Comparison of ENCODE assay signal across 8 mouse cellular contexts in genomic region chr19:46043380-46043779, GRCm38 (mm10). TPM values are rescaled to one million over a fixed set of nuclear protein-coding genes. Genes with fewer than 3 reads are reported as not detected.
DNase-seq lines count a peak whose midpoint lies in the region; ATAC-seq and TF ChIP-seq lines count a peak whose summit lies in the region.

No protein-coding gene starts in this region.

- no peak for TF ChIP-seq CTCF in cortical plate, adult 2 months (IDR thresholded peaks at IDR 0.05; ENCODE audit: extremely low read depth, insufficient read depth, low read length)

- peaks cover 23% of the 10 kb centered on the region for H3K27me3 ChIP-seq in liver, embryonic 13.5 days
- no peaks in the 10 kb centered on the region for H3K27me3 ChIP-seq in neural tube, embryonic 14.5 days (ENCODE audit: control insufficient read depth, insufficient read depth, low read length)

- TF ChIP-seq POLR2A in cortical plate, adult 2 months (IDR thresholded peaks at IDR 0.05; ENCODE audit: extremely low read depth, insufficient read depth, low read length), result no peak

- peak overlapping the region; percentile 77; the same call in 1 of the 2 replicates for H3K4me3 ChIP-seq in cortical plate, adult 2 months (ENCODE audit: insufficient read depth, low read length)
- H3K4me3 ChIP-seq in liver, embryonic 13.5 days (replicated peaks), result peak overlapping the region; percentile 88
- H3K4me3 ChIP-seq in neural tube, embryonic 14.5 days (ENCODE audit: low read depth, low read length), result peak overlapping the region; percentile 95

- H3K27ac ChIP-seq in cortical plate, adult 2 months (ENCODE audit: insufficient read depth, low read length), result 0 out of 2 replicates have a peak overlapping the region, but pooled peaks have one; percentile 90
- peak overlapping the region; percentile 96 for H3K27ac ChIP-seq in liver, embryonic 13.5 days
- H3K27ac ChIP-seq in neural tube, embryonic 14.5 days (ENCODE audit: low read depth, low read length), result peak overlapping the region; percentile 97; the same call in 1 of the 2 replicates

- H3K4me1 ChIP-seq in cortical plate, adult 2 months (ENCODE audit: control insufficient read depth, insufficient read depth, low read length), result peaks cover 28% of the 10 kb centered on the region
- peaks cover 85% of the 10 kb centered on the region for H3K4me1 ChIP-seq in liver, embryonic 13.5 days (replicated peaks)
- H3K4me1 ChIP-seq in neural tube, embryonic 14.5 days (ENCODE audit: control insufficient read depth, insufficient read depth, low read length), result peaks cover 48% of the 10 kb centered on the region

- H3K4me2 ChIP-seq in liver, embryonic 13.5 days, result peak overlapping the region; percentile 99
- H3K4me2 ChIP-seq in neural tube, embryonic 14.5 days (ENCODE audit: low read depth, low read length), result peak overlapping the region; percentile 98

- intact Hi-C loops in heart, postnatal 10 days (cut with DNase I), result no loop called here

- H3K36me3 ChIP-seq in liver, embryonic 13.5 days, result no peaks in the 10 kb centered on the region
- no peaks in the 10 kb centered on the region for H3K36me3 ChIP-seq in neural tube, embryonic 14.5 days (ENCODE audit: control insufficient read depth, insufficient read depth, low read length)

- DNase-seq in kidney, adult 11 months, result peak; percentile 36
- no peak for DNase-seq in kidney, postnatal 4 days
- peak; percentile 56 to 60 for DNase-seq in heart, postnatal 10 days
- DNase-seq in liver, embryonic 13.5 days, result no peak
- DNase-seq in frontal cortex, adult 2 months (ENCODE audit: extremely low spot score in 1 of 2, low spot score in 1 of 2), result no peak
- DNase-seq in ovary, adult 18-20 months (ENCODE audit: low spot score), result no peak

- no peaks in the 10 kb centered on the region for H3K9me3 ChIP-seq in liver, embryonic 13.5 days (replicated peaks)
- no peaks in the 10 kb centered on the region for H3K9me3 ChIP-seq in neural tube, embryonic 14.5 days (ENCODE audit: control insufficient read depth, low read length)

- peak overlapping the region; percentile 98 for H3K9ac ChIP-seq in liver, embryonic 13.5 days
- H3K9ac ChIP-seq in neural tube, embryonic 14.5 days (replicated peaks; ENCODE audit: low read depth, low read length), result peak overlapping the region; percentile 96; the same call in 1 of the 2 replicates

- ATAC-seq in liver, embryonic 13.5 days (ENCODE audit: low read depth), result no peak
- no peak for ATAC-seq in neural tube, embryonic 14.5 days (ENCODE audit: low read depth)

- WGBS in liver, embryonic 13.5 days (ENCODE audit: insufficient replicate concordance), result 62% methylated on average over 7 of the region's 7 CpGs
- 58% methylated on average over 7 of the region's 7 CpGs for WGBS in neural tube, embryonic 14.5 days

RNA-seq across cellular contexts. Expression of gene Pprc1, which starts 1.3 kb away (rescaled TPM):
- polyA plus RNA-seq in cortical plate, adult 2 months (2012; rRNA removed), result 13.4 and 16.1 TPM in 2 replicates
- total RNA-seq in heart, postnatal 10 days (2021), result 10 to 100 TPM; 17.5 to 21.4 TPM
- 19.5 and 23.8 TPM in 2 replicates for polyA plus RNA-seq in liver, embryonic 13.5 days (2015; fragmentation: Nextera tagmentation; extraction: Ambion mirVana)
- 21.7 and 29.3 TPM in 2 replicates for polyA plus RNA-seq in neural tube, embryonic 14.5 days (2014; fragmentation: Nextera tagmentation; extraction: Ambion mirVana)
- 15.9 TPM in 2 replicates for polyA plus RNA-seq in frontal cortex, adult 2 months (2012; rRNA removed)

RNA-seq across cellular contexts. Expression of gene Ldb1, which starts 1.6 kb away (rescaled TPM):
- polyA plus RNA-seq in cortical plate, adult 2 months (2012; rRNA removed), result 159 and 161 TPM in 2 replicates
- total RNA-seq in heart, postnatal 10 days (2021), result 10 to 100 TPM; 62.2 to 72.5 TPM
- polyA plus RNA-seq in liver, embryonic 13.5 days (2015; fragmentation: Nextera tagmentation; extraction: Ambion mirVana), result 31.9 and 34.9 TPM in 2 replicates
- polyA plus RNA-seq in neural tube, embryonic 14.5 days (2014; fragmentation: Nextera tagmentation; extraction: Ambion mirVana), result 93.1 and 98.6 TPM in 2 replicates
- polyA plus RNA-seq in frontal cortex, adult 2 months (2012; rRNA removed), result 171 and 172 TPM in 2 replicates

RNA-seq across cellular contexts. Expression of gene Nolc1, which starts 32.3 kb away (rescaled TPM):
- polyA plus RNA-seq in cortical plate, adult 2 months (2012; rRNA removed), result 37.5 and 38.3 TPM in 2 replicates
- total RNA-seq in heart, postnatal 10 days (2021), result 10 to 100 TPM; 25.1 to 27.2 TPM
- polyA plus RNA-seq in liver, embryonic 13.5 days (2015; fragmentation: Nextera tagmentation; extraction: Ambion mirVana), result 105 and 118 TPM in 2 replicates
- 61.4 and 61.7 TPM in 2 replicates for polyA plus RNA-seq in neural tube, embryonic 14.5 days (2014; fragmentation: Nextera tagmentation; extraction: Ambion mirVana)
- 37.1 and 41.8 TPM in 2 replicates for polyA plus RNA-seq in frontal cortex, adult 2 months (2012; rRNA removed)

RNA-seq across cellular contexts. Expression of gene Hps6, which starts 40.1 kb away (rescaled TPM):
- 4.9 TPM in 2 replicates for polyA plus RNA-seq in cortical plate, adult 2 months (2012; rRNA removed)
- total RNA-seq in heart, postnatal 10 days (2021), result 1 to 10 TPM; 6.1 to 6.5 TPM
- polyA plus RNA-seq in liver, embryonic 13.5 days (2015; fragmentation: Nextera tagmentation; extraction: Ambion mirVana), result 2.7 and 2.9 TPM in 2 replicates
- 1.4 and 2.4 TPM in 2 replicates for polyA plus RNA-seq in neural tube, embryonic 14.5 days (2014; fragmentation: Nextera tagmentation; extraction: Ambion mirVana)
- polyA plus RNA-seq in frontal cortex, adult 2 months (2012; rRNA removed), result 3.1 and 3.6 TPM in 2 replicates

RNA-seq across cellular contexts. Expression of gene Armh3, which starts 45.1 kb away (rescaled TPM):
- polyA plus RNA-seq in cortical plate, adult 2 months (2012; rRNA removed), result 16.0 and 16.2 TPM in 2 replicates
- 10 to 100 TPM; 16.7 to 17.2 TPM for total RNA-seq in heart, postnatal 10 days (2021)
- 4.3 and 5.6 TPM in 2 replicates for polyA plus RNA-seq in liver, embryonic 13.5 days (2015; fragmentation: Nextera tagmentation; extraction: Ambion mirVana)
- polyA plus RNA-seq in neural tube, embryonic 14.5 days (2014; fragmentation: Nextera tagmentation; extraction: Ambion mirVana), result 21.7 and 22.5 TPM in 2 replicates
- 14.9 and 16.2 TPM in 2 replicates for polyA plus RNA-seq in frontal cortex, adult 2 months (2012; rRNA removed)

Comparison
In these comparisons a context has a peak if more than half of its experiments do, and no peak if none do; other contexts are left out.
1. DNase-seq: peak in kidney, adult 11 months (single experiment) and heart, postnatal 10 days (2 of 2); none in kidney, postnatal 4 days (0 of 2), liver, embryonic 13.5 days (single experiment), frontal cortex, adult 2 months (0 of 2) and ovary, adult 18-20 months (single experiment).
2. Peak in every context shown above with its lines, with median percentiles within 50 percentile points of each other: H3K27ac ChIP-seq and H3K4me3 ChIP-seq.